Mouse (Mus musculus) midbrain, postnatal 0 days (tissue): Measurements from ENCODE around the gene Pcyt2. TPM values are rescaled to one million over a fixed set of nuclear protein-coding genes. Genes with fewer than 3 reads are reported as not detected.
A peak's percentile ranks its signal among the peaks of the same experiment; 100 is the strongest.

ENCODE experiments used
- ATAC-seq: fragments of 200-750 bp; cut with Nextera tagmentation; 2 replicates; pipeline ENCODE4 v1.8.0; 2017; ENCODE audit warnings: moderate number of reproducible peaks, mild to moderate bottlenecking, moderate TSS enrichment, moderate library complexity; ENCODE audit not compliant: low FRiP score
- DNase-seq: peaks from one replicate; pipeline ENCODE4 v3.0.0-alpha.2; 2015; ENCODE audit warnings: low spot score
- H3K27ac ChIP-seq: fragments of 300-500 bp; sonication (generic); 2 replicates; pipeline ENCODE4 v1.5.1; 2014; ENCODE audit warnings: low read depth, mild to moderate bottlenecking, low read length, mixed read lengths
- H3K27me3 ChIP-seq: fragments of 300-500 bp; sonication (generic); 2 replicates; pipeline ENCODE4 v1.6.1; 2014; ENCODE audit warnings: low read length, control low read depth, mixed read lengths; ENCODE audit not compliant: insufficient read depth
- H3K36me3 ChIP-seq: fragments of 300-500 bp; sonication (generic); 2 replicates; pipeline ENCODE4 v1.6.1; 2014; ENCODE audit warnings: low read length, control low read depth, mixed read lengths; ENCODE audit not compliant: insufficient read depth
- H3K4me1 ChIP-seq: fragments of 300-500 bp; sonication (generic); 2 replicates; pipeline ENCODE4 v1.6.1; 2014; ENCODE audit warnings: mild to moderate bottlenecking, control low read depth, antibody characterized with exemption, low read length, mixed read lengths; ENCODE audit not compliant: insufficient read depth
- H3K4me2 ChIP-seq: fragments of 300-500 bp; sonication (generic); 2 replicates; pipeline ENCODE4 v1.6.1; 2014; ENCODE audit warnings: low read depth, mild to moderate bottlenecking, low read length, mixed read lengths; ENCODE audit not compliant: poor library complexity, severe bottlenecking
- H3K4me3 ChIP-seq: fragments of 300-500 bp; sonication (generic); 2 replicates; pipeline ENCODE4 v1.5.1; 2014; ENCODE audit warnings: low read depth, mild to moderate bottlenecking, low read length, moderate library complexity
- H3K9ac ChIP-seq: fragments of 300-500 bp; sonication (generic); replicated peaks from 2 replicates; pipeline ENCODE4 v1.6.1; 2014; ENCODE audit warnings: mild to moderate bottlenecking, low read length, moderate library complexity, mixed read lengths; ENCODE audit not compliant: poor library complexity, severe bottlenecking
- H3K9me3 ChIP-seq: fragments of 300-500 bp; sonication (generic); 2 replicates; pipeline ENCODE4 v1.6.1; 2016; ENCODE audit warnings: low read length, control low read depth
- CTCF ChIP-seq: IDR thresholded peaks from 2 replicates; pipeline ENCODE4 v1.5.1; 2016; ENCODE audit warnings: antibody characterized with exemption, mild to moderate bottlenecking
- WGBS: fragments of 180-500 bp; shearing (Covaris S2); extraction: QIAGEN DNeasy Blood & Tissue Kit; methylation state at CpG from one replicate; pipeline ENCODE4 v1.1.7; 2014; 5-methylcytosine and 5-hydroxymethylcytosine counted together
- polyA plus RNA-seq: library from polyadenylated mRNA; unstranded; fragments of >200 nt; fragmentation: Nextera tagmentation; extraction: Ambion mirVana; gene quantifications from 2 replicates; pipeline ENCODE4 v1.2.1, GENCODE M21; 2015
- total RNA-seq: library from RNA; depleted of rRNA; stranded (reverse); fragments of >200 nt; gene quantifications from 2 replicates; pipeline ENCODE4 v1.2.3, GENCODE M21; 2014

Pcyt2 gene
- total and polyA plus RNA-seq, 2 experiments from 2014 or later = 129 to 137 TPM

DNA sequence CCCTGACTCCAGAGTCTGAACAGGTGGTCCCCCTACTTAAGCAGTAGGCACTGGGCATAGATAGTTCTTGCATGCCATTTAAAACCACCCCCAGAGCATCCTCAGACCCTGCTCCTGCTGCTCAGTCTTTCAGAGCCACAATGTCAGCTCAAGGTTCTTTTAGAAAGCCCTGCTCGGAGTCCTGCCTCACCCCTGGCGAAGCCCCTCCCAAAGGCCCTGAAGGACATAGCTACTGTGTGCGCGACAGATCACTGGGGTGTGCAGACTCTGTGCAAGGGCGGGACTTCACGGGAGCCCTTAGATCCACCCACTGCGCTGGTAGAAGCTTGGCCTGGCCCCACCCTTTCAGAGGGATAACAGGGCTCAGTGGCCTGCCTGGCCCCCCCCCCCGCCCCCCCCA, 8.5 kb downstream of the Pcyt2 start:
- Histone ChIP-seq H3K36me3 (peaks cover 59% of the 10 kb centered on the region), H3K4me2 (no peak overlapping the region), H3K9ac (no peak overlapping the region), H3K9me3 (no peaks in the 10 kb centered on the region), H3K4me3 (no peak overlapping the region), H3K27me3 (no peaks in the 10 kb centered on the region), H3K4me1 (no peaks in the 10 kb centered on the region), H3K27ac (no peak overlapping the region)
- DNase-seq (no peak), ATAC-seq (no peak)
- no peak for TF ChIP-seq CTCF
- WGBS = 38% methylated on average over 7 of the region's 8 CpGs

GRCm38 (mm10) chr11:120608241-120609034, 9.3 kb downstream of the Pcyt2 start, which contains the start of gene Npb:
Gene Npb (plus strand): TSS chr11:120608477.
- DNase-seq (no peak), ATAC-seq (no peak)
- Histone ChIP-seq H3K4me3 (no peak within 1 kb of the TSS), H3K9ac (0 out of 2 replicates have a peak within 1 kb of the TSS, but pooled peaks have one; percentile 33), H3K9me3 (no peaks in the 10 kb centered on the region), H3K36me3 (peaks cover 59% of the 10 kb centered on the region), H3K4me1 (no peaks in the 10 kb centered on the region), H3K27me3 (no peaks in the 10 kb centered on the region), H3K27ac (no peak within 1 kb of the TSS), H3K4me2 (peak within 1 kb of the TSS; percentile 33)
- WGBS = 9% methylated on average over 45 of the region's 45 CpGs
- no peak for TF ChIP-seq CTCF

- WGBS = 76% methylated on average over 4 of the region's 4 CpGs
- no peak for TF ChIP-seq CTCF
- Histone ChIP-seq H3K27me3 (no peaks in the 10 kb centered on the region), H3K9ac (no peak overlapping the region), H3K27ac (no peak overlapping the region), H3K4me2 (no peak overlapping the region), H3K9me3 (no peaks in the 10 kb centered on the region), H3K4me1 (no peaks in the 10 kb centered on the region), H3K4me3 (no peak overlapping the region), H3K36me3 (peaks cover 57% of the 10 kb centered on the region)
- DNase-seq (no peak), ATAC-seq (no peak)
Measured at GRCm38 (mm10) chr11:120606764-120607163, 11.0 kb downstream of the Pcyt2 start.

DNA sequence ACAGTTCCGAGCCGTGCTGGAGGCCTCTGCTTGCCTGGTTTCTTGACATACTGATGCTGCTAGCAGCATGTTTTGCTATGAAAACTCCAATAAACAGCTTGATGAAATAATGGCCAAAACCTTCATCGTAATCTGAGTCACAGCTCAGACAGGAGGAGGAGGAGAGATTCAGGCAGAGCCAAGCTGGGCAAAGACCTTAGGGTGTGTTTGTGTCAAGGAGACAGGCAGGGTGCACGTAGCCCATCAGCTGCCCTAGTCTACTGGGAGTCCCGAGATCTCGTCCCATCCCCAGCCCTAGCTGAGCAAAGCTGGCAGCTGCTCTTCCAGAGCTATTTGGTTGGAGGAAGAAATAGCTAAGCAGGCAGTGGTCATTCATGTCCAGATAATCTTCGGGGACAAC, 12.1 kb downstream of the Pcyt2 start:
- DNase-seq (no peak), ATAC-seq (no peak)
- WGBS = 86% methylated on average over 7 of the region's 7 CpGs
- Histone ChIP-seq H3K4me2 (no peak overlapping the region), H3K4me3 (no peak overlapping the region), H3K27me3 (no peaks in the 10 kb centered on the region), H3K9me3 (no peaks in the 10 kb centered on the region), H3K9ac (no peak overlapping the region), H3K4me1 (no peaks in the 10 kb centered on the region), H3K27ac (no peak overlapping the region), H3K36me3 (peaks cover 46% of the 10 kb centered on the region)
- no peak for TF ChIP-seq CTCF

DNA sequence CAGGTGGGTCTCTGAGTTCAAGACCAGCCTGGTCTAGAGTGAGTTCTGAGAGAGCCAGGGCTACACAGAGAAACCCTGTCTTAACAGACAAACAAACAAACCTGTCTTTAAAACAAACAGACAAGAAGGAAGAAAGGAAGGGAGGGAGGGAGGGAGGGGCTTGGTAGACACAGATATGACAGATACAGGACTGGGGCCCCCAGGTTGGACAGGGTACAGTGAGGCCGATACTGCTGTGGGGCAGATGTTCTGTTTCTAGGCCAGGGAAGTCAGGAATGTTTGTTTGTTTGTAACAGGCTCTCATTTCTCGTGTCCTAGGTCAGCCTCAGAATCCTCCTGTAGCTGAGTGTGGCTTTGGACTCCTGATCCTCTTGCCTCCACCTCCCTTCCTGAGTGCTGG, 14.2 kb downstream of the Pcyt2 start:
- DNase-seq (no peak), ATAC-seq (no peak)
- TF ChIP-seq CTCF = no peak
- no peak overlapping the region for H3K4me3 ChIP-seq
- WGBS = 79% methylated on average over 2 of the region's 2 CpGs
- no peak overlapping the region for H3K4me2 ChIP-seq
- no peaks in the 10 kb centered on the region for H3K27me3 ChIP-seq
- H3K36me3 ChIP-seq = peaks cover 39% of the 10 kb centered on the region
- H3K9me3 ChIP-seq = no peaks in the 10 kb centered on the region
- H3K27ac ChIP-seq = no peak overlapping the region
- peaks cover 6% of the 10 kb centered on the region for H3K4me1 ChIP-seq
- no peak overlapping the region for H3K9ac ChIP-seq

- Histone ChIP-seq H3K4me1 (peaks cover 12% of the 10 kb centered on the region), H3K9ac (no peak overlapping the region), H3K36me3 (peaks cover 34% of the 10 kb centered on the region), H3K27me3 (no peaks in the 10 kb centered on the region), H3K4me2 (no peak overlapping the region), H3K4me3 (no peak overlapping the region), H3K27ac (no peak overlapping the region), H3K9me3 (no peaks in the 10 kb centered on the region)
- DNase-seq (no peak), ATAC-seq (no peak)
- TF ChIP-seq CTCF = no peak
- WGBS = 98% methylated on average over 3 of the region's 3 CpGs
Measured at GRCm38 (mm10) chr11:120600716-120601115, 17.0 kb downstream of the Pcyt2 start.
